Mouse (Mus musculus): Measurements from ENCODE around the gene Mrpl52.
A peak's percentile ranks its signal among the peaks of the same experiment; 100 is the strongest.

Mrpl52 gene

DNA sequence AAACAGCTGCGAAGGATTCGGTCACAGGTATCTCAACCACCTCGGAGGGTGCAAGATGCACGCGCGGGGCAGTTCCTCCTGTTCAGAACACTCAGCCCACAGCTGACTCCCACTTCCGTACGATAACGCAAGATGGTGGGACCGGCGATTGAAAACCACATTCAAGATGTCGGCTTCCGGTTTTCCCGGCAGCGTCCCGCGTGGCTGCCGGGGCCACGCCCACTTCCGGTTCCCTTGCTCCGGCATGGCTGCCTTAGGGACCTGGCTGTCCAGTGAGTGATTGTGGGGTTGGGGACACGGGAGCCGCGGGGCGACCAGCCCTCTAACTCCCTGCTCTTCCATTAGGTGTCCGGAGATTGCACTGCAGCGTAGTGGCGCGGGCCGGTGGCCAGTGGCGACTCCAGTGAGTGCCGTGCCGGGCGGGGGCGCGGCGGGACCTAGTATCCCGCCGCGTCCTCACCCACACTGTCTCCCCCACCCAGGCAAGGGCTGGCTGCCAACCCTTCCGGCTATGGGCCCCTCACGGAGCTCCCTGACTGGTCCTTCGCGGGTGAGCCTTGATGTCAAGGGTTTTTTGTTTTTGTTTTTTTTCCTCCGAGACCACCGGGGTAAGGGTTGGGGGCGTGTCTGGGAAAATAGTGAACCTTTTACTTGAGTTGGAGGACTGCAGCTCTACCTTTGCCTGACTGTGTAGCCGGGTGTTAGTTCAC lies at the start of gene Mrpl52:
Gene Mrpl52, plus strand, starts transcription at position 221 of the 710 bp plus-strand sequence.
- ATAC-seq (ENCODE audit: low TSS enrichment) = peak; percentile 92

DNA sequence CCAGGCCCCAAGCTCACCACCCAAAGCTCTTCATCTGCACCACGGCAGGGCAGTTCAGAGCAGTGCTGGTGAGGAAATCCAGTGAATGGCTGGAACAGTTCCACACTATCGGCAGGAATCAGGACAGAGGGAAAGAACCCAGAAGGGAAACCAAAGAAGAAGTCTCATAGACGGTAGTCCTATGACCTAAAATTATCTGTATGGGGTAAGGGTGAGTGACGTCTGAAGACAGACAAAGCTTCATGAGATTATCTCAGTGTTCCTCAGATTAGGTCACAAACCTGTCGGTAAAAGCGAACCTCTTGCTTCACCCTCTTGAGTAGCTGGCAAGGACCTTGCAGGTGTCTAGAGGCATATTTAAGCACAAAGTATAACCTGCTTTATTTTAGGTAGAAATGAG lies 49.5 kb upstream of the Mrpl52 start:
- no peak for ATAC-seq (ENCODE audit: low TSS enrichment)

DNA sequence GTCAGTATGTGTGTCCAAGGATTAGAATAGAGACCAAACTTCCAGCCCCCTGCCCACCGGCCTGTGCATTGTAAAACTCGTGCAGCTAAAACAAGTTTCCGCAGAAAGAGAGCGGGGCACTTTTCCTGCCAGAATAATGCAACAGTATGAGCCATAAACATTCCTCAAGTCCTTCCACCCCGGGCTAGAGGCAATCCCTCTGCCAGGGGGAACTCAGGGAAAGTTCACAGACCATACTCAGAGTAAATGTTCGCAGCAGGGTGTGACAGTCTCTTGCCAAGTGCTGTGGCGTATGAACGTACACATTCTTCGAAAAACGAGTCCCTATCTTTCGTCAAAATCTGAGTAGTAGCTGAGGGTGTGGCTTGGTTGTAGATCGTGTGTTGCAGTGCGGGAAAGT lies 47.1 kb upstream of the Mrpl52 start:
- no peak for ATAC-seq (ENCODE audit: low TSS enrichment)

DNA sequence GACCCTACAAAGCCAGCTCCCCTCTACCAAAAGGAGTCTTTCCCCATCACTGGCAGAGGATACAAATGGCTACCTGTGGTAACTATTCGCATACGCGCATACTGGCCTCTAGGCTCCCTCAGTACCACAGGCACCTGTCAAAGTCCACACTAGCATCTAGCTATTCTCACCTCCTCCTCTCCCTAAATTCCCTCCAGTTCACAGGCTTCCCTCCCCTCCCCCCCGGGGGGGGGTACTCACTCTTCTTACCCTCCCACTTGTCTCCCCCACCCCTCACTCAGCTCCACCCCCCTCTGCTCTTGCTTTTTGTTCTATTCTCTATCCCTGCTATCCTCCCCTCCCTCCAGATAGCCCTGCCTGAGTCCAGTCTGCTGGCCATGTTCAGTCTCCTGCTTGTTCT lies 46.1 kb upstream of the Mrpl52 start:
- ATAC-seq (ENCODE audit: low TSS enrichment) = no peak

DNA sequence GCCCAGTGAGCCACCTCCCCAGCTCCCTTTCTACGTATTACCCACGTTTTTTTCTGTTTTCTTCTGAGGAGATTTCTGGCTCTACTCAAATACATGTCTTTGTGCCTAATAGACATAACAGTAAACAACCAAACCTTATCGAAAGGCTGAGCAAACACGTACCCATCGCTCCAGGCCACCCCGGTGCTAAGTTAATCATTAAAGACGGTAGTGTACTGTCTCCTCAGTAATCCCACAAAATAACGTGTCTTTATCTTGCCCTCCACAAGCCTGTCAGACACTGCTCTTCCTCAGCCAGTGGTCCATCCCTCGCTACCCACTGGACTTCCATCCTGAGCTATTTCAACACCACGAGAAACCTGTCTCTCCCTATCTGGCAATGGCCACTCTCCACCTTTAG lies 44.9 kb upstream of the Mrpl52 start:
- ATAC-seq (ENCODE audit: low TSS enrichment) = no peak

DNA sequence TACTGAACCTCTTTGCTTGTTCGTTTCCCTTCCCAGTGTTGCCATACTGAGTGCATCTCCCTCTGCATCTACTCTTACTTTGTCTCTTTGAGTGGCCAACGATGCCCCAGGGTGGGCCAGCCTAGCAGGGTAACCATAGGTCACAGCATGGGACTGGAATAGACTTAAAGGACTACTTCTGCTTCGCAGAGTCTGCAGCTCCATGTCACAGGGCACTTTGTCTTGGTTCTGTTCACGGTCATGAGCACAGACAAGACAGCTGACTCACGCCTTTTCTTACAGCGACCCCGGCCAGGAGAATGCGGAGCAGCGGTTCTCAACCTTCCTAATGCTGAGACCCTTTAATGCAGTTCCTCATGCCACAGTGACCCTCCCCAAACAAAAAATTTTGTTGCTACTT lies 44.1 kb upstream of the Mrpl52 start:
- no peak for ATAC-seq (ENCODE audit: low TSS enrichment)

DNA sequence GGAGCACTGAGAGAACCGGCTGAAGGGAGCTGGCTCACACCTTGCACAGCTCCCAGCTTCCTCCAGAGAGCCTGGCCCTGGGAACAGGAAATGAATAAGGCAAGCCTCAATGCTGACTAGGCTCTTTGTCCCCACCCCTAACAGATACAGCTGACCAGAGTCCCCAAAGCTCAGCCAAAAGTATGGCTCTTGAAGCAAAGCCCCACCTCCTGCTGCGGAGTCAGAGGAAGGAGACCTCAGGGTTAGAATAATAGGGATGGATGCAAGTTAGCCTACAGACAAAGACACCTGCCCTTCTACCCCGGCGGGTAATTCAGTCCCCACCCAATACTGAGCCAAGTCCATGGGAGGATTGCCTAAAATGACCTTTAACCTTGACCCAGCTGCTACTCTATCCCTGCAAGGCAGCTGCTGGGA lies 43.3 kb upstream of the Mrpl52 start:
- no peak for ATAC-seq (ENCODE audit: low TSS enrichment)

DNA sequence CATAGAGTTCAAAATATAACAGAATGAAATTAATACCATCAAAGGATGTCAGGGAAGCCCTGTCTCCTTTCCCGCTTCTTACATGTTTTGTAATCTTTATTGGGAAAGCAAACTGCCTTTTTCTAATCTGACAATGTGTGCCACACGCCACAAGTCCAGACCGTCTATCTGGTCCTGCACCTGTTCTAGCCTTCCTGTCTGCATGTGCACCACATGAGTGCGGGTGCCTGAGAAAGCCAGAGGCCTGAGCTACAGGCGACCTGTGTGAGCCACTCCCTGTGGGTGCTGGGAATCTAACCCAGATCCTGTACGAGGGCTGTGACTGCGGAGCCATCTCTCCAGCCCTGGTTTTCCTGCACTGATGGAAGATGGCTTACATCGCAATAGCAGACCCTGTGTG lies 42.3 kb upstream of the Mrpl52 start:
- ATAC-seq (ENCODE audit: low TSS enrichment) = no peak

DNA sequence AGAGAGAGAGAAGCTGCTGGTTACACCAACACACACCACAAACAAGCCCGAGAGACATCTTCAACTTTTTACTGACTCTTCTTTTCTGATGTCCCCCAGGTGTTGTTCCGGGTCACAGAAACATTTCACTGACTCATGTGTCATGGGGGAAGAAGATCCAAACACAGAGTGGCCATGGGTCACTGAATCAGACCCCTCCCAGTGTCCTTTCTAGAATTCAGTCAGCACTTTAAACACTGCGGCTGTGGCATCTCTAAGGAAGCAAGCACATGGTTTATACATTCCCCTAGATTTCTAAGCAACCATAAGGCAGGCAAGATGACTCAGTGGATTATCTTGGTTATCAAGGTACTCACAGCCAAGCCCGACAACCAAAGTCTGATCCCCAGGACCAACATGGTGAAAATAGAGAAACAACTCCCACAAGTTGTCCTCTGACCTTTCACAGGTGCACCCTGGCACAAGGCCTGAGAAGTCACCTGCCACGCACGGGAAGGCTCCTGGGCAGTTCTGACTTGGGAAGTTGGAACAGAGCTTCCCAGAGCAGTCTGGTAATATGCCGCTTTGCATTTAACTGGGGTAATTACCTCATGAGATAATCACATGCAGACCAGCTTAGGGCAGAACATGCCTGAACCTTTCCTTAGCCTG lies 40.6 kb upstream of the Mrpl52 start:
- ATAC-seq (ENCODE audit: low TSS enrichment) = no peak

DNA sequence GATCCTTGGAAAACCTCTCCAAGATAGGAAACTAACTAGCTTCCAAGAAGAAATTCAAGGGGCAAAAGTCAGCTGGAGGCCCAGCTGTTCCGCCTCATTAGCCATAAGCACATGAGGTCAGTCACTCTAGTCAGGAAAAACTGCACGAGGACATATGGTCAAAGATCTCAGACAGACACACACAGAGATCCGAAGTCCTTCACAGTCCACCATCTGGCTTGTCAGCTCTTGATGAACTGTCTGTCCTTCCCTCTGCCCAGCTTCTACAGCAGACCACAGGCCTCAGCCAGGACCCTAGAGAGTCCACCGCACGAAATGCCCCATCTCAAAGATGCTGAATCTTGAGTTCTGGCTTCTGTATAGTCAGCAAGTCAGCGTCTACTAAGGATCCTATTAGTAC lies 39.2 kb upstream of the Mrpl52 start:
- no peak for ATAC-seq (ENCODE audit: low TSS enrichment)

DNA sequence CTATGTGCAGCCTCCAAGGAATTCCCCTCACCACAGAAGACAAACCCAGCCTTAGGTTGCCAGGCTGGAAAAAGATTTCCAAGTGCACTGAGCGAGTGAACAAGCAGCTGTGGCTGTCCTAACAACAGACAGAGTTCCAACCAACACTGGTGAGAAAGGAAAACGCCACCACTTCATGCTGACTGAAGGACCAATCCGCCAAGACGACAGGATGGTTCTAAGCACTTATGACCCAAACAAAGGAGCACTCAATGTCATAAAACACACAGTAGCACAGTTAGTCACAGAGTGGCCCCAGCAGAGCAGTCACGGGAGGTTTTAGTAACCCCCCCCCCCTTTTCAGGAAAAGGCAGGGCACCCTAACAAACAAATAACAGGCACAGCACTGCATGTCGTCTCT lies 35.9 kb upstream of the Mrpl52 start:
- no peak for ATAC-seq (ENCODE audit: low TSS enrichment)

DNA sequence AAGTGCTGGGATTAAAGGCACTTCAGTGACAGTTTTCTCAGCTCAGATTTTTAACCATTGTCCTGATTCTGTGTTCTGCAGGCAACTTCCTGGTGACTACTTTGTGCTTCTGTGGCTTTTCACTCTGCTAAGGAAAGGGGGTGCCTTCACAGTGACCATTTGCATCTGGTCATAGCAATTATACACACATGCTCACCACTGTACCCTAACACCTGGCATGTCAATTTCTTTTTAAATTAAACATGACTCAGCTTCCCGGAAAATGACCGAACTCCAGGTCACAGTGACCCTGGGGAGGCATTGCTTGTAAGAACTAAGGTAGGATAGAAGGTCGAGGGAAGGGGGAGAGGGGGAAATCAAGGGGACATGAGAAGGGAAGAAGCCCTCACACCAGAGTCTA lies 32.9 kb upstream of the Mrpl52 start:
- ATAC-seq (ENCODE audit: low TSS enrichment) = no peak

DNA sequence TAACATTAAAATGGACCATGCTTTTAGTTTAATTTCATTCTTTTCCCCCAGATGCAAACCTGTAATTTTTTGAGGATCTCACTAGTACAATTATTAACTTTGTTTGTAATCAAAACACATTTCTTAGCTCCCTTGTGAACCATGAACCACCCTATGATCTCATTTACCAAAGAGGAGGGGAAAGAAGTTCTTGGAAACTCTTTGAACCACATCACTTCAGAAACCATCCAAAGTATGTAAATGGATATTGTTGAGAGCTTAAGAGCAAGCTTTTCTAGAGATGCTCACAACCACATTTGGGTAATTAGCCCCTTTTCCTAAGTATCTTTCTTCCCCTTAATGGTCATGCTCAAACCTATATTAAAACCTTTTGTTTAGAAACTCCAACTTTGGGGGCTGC lies 32.4 kb upstream of the Mrpl52 start:
- no peak for ATAC-seq (ENCODE audit: low TSS enrichment)

DNA sequence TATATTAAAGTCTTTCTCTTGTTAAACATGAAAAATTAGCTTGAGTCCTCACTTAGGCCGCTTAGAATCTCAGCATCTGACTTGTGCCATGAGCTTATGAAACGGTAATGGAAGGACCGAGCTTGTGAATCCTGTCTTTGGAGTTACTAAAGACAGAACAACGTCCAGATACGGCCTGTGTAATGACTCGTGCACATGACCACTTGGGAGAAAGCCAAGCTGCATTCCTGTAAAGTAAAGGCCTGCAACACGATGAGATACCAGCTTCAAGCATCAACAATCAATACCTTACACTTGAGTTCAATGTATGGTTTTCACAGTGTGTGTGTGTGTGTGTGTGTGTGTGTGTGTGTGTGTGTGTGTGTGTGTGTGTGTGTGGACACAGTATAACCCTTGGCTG lies 30.0 kb upstream of the Mrpl52 start:
- no peak for ATAC-seq (ENCODE audit: low TSS enrichment)

DNA sequence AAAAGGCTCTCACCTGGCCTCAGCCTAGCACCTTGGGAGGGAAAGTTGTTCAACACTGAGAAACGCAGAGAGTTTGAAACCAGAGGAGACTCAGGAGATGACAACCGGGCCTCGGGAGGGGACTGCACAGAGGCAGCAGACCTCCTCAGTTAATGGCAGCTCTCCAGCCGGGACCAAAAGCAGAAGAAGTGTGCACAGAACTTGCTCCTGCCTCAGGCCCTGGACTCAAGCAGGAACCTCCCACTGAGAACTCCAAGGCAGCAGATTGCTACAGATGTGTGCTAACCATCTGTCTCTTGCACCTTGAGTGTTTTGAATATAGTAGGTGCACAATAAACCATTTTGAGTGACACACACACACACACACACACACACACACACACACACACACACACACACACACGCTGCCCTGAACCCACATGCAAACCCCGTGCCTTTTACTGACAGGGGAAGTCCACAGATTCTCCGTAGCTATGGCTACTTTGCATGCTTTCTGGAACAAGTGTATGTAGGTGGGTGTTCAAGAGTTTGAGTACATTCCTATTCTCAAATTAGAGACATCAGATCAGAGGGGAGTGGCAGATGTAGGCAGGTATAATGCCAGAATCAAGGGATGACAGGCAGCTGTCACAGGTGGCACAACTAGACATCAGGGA lies 28.7 kb upstream of the Mrpl52 start:
- no peak for ATAC-seq (ENCODE audit: low TSS enrichment)

DNA sequence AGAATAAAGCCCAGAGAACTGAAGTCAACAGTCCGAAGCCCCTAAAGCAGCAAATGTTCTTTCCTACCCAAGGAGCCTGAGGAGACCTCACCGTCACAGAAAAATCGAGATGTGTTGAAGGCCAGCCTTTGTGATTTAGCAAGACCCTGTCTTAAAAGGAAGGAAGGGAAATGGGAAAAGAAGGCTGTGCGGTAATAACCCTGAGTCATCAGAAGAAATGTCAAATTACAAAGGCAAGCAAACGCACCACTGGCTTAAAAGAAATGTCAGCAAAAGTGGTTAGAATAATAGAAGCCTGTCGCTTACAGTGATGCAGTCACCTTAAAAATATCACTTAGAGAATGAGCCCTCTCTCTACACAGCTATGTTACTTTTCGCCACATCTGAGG lies 28.2 kb upstream of the Mrpl52 start:
- no peak for ATAC-seq (ENCODE audit: low TSS enrichment)

DNA sequence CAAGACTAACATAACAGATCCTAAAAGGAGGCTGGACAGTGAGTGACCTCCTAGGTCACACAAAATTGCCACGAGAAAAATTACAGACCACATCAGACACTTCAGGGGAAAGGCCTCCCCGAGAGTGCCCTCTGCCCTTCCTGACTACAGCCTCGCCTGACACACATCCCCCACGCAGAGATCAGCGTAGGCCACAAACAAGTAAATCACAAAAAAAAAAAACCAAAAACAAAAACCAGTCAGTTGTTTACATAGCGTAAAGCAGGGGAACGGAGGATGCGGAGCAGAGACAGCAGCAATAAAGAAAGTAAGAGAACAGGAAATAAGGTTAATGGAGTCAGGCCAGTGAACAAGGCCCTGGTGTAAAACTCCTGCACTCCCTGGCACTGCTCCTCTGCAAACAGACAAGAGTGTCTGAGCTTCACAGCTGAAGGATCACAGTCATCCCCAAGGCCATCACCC lies 27.8 kb upstream of the Mrpl52 start:
- ATAC-seq (ENCODE audit: low TSS enrichment) = no peak

DNA sequence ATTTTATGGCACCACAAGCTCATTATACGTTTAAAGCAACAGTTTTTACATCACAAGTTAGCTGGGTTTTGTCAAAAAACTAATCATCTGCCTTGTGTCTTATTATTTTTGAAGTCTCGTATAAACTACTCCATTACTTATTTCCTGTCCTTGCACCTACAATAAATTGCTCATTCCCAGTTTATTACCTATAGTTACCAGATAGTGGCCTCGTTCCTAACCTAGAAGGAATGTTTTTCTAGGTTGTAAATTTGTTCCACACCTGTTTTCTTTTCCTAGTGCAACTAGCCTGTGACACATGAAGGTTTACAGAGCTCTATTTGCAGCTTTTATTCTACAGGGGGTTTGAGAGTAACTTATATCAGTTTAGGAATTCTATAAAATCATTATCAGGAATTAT lies 25.0 kb upstream of the Mrpl52 start:
- ATAC-seq (ENCODE audit: low TSS enrichment) = no peak

DNA sequence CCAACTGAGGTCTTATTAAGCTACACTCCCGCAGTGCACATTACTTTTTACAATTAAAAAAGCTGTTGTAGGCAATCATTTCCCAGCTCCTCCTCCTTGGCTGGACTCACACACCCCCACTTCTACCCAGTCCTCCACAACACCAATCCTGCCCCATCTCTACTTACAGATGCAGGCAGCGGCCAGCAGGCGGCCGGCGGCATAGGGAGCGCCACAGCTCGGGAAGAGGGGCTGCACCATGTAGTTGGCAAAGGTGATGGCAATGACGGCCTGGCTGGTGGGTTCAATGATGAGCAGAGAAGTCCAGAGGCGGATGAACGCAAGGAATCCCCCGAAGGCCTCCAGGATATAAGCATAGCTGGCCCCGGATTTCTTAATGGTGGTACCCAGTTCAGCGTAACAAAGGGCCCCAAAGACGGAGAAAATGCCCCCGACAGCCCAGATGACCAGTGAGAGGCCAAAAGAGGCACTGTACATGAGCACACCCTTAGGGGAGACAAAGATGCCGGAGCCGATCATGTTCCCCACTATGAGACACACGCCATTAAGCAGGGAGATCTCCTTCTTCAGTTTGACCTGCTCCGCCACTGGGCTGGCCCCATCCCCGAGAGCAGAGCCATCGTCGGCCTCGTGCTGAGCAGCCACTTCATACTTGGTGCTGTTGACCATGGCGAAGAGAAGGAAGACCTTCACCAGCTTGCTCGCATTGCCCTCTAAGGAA lies 18.2 kb upstream of the Mrpl52 start:
- no peak for ATAC-seq (ENCODE audit: low TSS enrichment)

DNA sequence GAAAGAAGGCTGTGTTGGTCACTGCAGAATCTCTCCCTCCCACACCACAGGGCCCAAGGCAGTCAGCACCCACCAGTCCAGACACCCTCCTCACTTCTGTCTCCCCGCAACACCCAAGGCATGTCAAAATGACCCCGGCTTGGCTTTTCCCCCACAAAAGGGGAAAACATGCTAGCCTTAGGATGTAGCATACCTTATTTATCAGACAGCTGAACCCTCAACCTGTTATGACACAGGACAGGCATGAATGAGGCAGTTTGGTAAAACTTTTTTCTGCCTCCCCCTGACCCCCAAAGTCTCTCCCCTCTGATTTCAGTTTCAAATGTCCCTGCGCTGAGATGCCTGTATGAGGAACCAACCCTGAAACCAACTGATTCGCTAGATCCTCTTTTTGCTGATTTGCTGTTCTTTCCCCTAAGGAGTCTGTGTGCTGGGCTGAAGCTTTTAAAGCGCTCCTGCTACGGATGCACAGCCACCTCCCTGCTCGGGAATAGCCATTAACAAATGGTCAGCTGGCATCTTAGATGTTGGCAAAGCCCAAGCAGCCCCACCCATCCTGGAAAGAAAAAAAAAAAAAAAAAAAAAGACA lies 17.6 kb upstream of the Mrpl52 start:
- no peak for ATAC-seq (ENCODE audit: low TSS enrichment)

DNA sequence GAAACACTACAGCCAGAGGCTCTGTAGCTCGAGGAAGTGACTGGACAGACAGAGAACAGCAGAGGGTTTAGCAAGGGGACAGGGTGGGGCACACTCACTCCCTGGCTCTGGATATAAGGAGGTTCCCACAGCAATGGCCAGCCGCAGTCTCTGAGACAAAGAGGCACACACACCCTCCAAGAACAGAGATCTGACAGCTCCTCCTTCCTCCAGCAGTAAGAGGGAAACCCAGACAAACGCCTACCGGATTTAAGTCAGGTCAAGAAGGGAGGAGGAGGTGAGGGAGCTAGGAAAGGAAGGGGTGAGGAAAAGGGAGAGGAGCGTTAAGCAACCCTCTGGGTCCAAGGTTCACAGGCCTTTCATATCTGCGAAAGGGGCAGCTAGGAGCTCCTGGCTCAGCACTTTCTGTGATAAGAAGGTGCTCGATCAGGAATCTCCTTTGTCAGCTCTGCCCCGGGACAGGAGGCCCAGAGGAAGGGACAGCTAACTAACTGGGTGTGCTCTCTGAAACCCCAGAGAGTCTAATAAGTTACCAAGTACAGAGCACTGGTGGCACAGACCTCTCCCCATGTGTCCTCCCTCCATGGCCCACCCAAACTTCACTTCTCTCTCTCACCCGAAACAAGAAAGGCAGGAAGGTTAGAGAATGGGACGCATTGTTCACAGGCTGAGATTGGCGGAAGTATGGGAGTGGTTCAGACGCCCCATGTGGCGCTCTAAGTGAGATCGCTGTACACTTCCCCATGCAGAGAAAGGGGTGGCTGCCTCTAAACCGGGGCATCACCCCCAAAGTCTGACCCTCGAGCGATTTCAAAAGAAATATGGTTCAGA lies 16.5 kb upstream of the Mrpl52 start:
- ATAC-seq (ENCODE audit: low TSS enrichment) = no peak

All from frontal cortex, adult (tissue).